Mouse (Mus musculus): ENCODE data around the gene Zfp46. TPM values are rescaled to one million over a fixed set of nuclear protein-coding genes. Genes with fewer than 3 reads are reported as not detected.

Zfp46 gene
- total and polyA plus RNA-seq, 3 experiments: 5.9 to 6.6 TPM; not detected in 1

DNA sequence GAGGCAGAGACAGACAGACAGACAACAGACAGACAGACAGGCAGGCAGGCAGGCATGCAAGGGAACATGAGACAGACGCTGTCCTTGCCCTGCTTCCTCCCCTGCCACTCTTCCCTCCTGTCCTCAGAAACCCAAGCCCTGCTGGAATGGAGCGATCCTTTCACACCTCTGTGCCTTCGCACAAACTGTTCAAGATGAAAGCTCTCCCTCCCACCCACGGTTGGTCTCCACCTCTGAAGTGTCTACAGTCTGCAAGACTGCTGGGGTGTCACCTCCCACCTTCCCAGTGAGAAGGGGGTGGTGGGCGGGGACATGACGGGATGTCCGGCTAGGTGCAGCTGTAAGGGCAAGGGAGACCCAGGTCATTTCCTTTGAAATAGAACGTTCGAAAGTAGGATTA, 2.9 kb upstream of the Zfp46 start:
- Histone ChIP-seq H3K9me3 (replicated peaks; ENCODE audit: insufficient read depth, low read length) (no peaks in the 10 kb centered on the region), H3K27ac (ENCODE audit: control insufficient read depth, low read depth, low read length) (no peak overlapping the region), H3K36me3 (ENCODE audit: control insufficient read depth in 1 of 2, insufficient read depth in 2 of 2, low read length in 2 of 2) (peaks cover 0 to 9% of the 10 kb centered on the region in 2 experiments; a peak in 2 of 4 replicates), H3K4me3 (ENCODE audit: control insufficient read depth in 1 of 2, insufficient read depth in 1 of 2, low read depth in 2 of 2, low read length in 2 of 2) (no peak overlapping the region), H3K4me1 (ENCODE audit: control insufficient read depth in 1 of 2, insufficient read depth in 2 of 2, low read length in 2 of 2) (peaks cover 0 to 9% of the 10 kb centered on the region in 2 experiments; a peak in 2 of 4 replicates), H3K79me2 (ENCODE audit: control insufficient read depth, insufficient read depth, low read length, poor library complexity) (peaks cover 3% of the 10 kb centered on the region), H3K27me3 (ENCODE audit: control insufficient read depth in 1 of 2, insufficient read depth in 2 of 2, low read length in 2 of 2) (peaks cover 0 to 5% of the 10 kb centered on the region in 2 experiments), H3K9ac (ENCODE audit: control insufficient read depth, low read depth, low read length, poor library complexity, severe bottlenecking) (no peak overlapping the region)
- TF ChIP-seq CHD1 (IDR thresholded peaks at IDR 0.05; ENCODE audit: low read depth, low read length): no peak
- TF ChIP-seq ZC3H11A (IDR thresholded peaks at IDR 0.05; ENCODE audit: low read depth, low read length): no peak
- no peak for TF ChIP-seq RCOR1 (IDR thresholded peaks at IDR 0.05; ENCODE audit: low read depth, low read length)
- no peak for TF ChIP-seq MAX (IDR thresholded peaks at IDR 0.05; ENCODE audit: low read length)
- TF ChIP-seq MYB (IDR thresholded peaks at IDR 0.05; ENCODE audit: low read depth, low read length): no peak
- no peak for TF ChIP-seq UBTF (IDR thresholded peaks at IDR 0.05; ENCODE audit: borderline replicate concordance, insufficient read depth, low read depth, low read length)
- TF ChIP-seq ZMIZ1 (IDR thresholded peaks at IDR 0.05; ENCODE audit: low read depth, low read length): no peak
- DNase-seq (ENCODE audit: low read depth, low spot score): no peak

- Histone ChIP-seq H3K9ac (ENCODE audit: control insufficient read depth, low read depth, low read length, poor library complexity, severe bottlenecking) (no peak overlapping the region), H3K4me3 (ENCODE audit: control insufficient read depth in 1 of 2, insufficient read depth in 1 of 2, low read depth in 2 of 2, low read length in 2 of 2) (no peak overlapping the region), H3K4me1 (ENCODE audit: control insufficient read depth in 1 of 2, insufficient read depth in 2 of 2, low read length in 2 of 2) (peaks cover 0 to 11% of the 10 kb centered on the region in 2 experiments; a peak in 2 of 4 replicates), H3K9me3 (replicated peaks; ENCODE audit: insufficient read depth, low read length) (no peaks in the 10 kb centered on the region), H3K27ac (ENCODE audit: control insufficient read depth, low read depth, low read length) (no peak overlapping the region), H3K27me3 (ENCODE audit: control insufficient read depth in 1 of 2, insufficient read depth in 2 of 2, low read length in 2 of 2) (peaks cover 0 to 2% of the 10 kb centered on the region in 2 experiments), H3K36me3 (ENCODE audit: control insufficient read depth in 1 of 2, insufficient read depth in 2 of 2, low read length in 2 of 2) (peaks cover 0 to 10% of the 10 kb centered on the region in 2 experiments; a peak in 2 of 4 replicates), H3K79me2 (ENCODE audit: control insufficient read depth, insufficient read depth, low read length, poor library complexity) (peaks cover 4% of the 10 kb centered on the region)
- TF ChIP-seq RCOR1 (IDR thresholded peaks at IDR 0.05; ENCODE audit: low read depth, low read length) (no peak), POLR2AphosphoS2 (IDR thresholded peaks at IDR 0.05; ENCODE audit: low read length) (no peak), ZKSCAN1 (IDR thresholded peaks at IDR 0.05; ENCODE audit: low read depth, low read length) (no peak), NRF1 (IDR thresholded peaks at IDR 0.05; ENCODE audit: insufficient read depth, low read depth, low read length, poor library complexity, severe bottlenecking) (no peak), NELFE (IDR thresholded peaks at IDR 0.05; ENCODE audit: low read depth, low read length) (no peak), CHD2 (IDR thresholded peaks at IDR 0.05; ENCODE audit: low read length) (no peak), KAT2A (conservative IDR thresholded peaks at IDR 0.05; ENCODE audit: low read depth, low read length) (no peak), SIN3A (IDR thresholded peaks at IDR 0.05; ENCODE audit: low read length) (no peak), RAD21 (IDR thresholded peaks at IDR 0.05; ENCODE audit: low read depth, low read length) (no peak)
- DNase-seq (ENCODE audit: low read depth, low spot score): no peak
Measured at GRCm38 (mm10) chr4:136282621-136283480, 1.6 kb upstream of the Zfp46 start.

Data from MEL (cell line).